Mouse (Mus musculus): ENCODE measurements at regions not wholly inside any gene's neighbourhood (a gene's known extent, or its start where the extent isn't known, plus 50 kb on each side); places are given as distances from the start of the nearest gene placed in this dataset.
"Not testable (repeated sequence)": the region's sequence is repeated elsewhere in the genome, so short reads cannot be mapped to it uniquely, and the experiment has no call there.

DNA sequence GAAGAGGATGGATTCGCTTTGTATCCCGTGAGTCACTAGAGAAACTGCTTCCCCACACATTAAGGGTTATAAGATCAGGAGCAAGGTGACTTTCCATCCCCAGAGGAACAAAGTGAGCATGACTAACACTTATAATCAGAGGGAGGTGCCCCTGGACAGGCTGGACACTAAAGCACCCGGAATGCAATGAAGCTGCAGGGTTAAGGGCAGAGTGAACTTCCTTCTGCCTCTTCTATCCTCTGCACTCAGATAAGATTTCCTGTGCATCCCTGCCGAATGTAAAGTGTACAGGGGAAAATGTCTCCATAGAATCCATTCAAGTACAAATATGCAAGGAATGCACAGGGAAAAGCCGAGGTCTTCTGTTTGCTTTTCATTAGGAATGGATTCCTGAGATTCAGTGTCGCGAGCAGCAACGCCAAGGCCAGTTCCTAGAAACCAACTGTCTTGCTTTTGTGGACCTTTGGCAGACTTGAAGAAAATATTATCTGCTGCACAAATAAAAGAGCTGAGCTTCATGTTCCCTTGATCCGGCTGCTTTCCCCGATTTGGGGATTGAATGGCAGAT, 58.5 kb upstream of the Fbxl7 start:
- no peak for DNase-seq (ENCODE audit: low spot score)

DNA sequence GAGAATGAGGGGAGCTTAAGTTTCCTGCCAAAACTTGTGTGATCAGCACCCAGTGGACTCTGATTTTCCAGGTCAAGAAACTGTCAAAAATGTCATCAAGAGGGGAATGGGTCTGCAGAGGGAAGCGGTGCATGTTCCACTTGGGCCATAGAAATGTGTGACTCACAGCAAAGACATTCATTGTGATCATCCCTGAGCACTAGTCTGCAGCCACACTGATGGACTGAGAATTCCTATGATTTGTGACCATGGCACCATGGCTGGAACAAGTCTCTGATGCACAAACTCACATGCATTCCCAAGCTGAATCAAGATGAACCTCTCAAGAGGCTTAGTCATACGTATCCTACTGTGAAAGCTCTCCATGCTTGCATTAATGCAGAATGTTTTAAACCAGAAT, 63.6 kb upstream of the Fbxl7 start:
- no peak for DNase-seq (ENCODE audit: low spot score)

DNA sequence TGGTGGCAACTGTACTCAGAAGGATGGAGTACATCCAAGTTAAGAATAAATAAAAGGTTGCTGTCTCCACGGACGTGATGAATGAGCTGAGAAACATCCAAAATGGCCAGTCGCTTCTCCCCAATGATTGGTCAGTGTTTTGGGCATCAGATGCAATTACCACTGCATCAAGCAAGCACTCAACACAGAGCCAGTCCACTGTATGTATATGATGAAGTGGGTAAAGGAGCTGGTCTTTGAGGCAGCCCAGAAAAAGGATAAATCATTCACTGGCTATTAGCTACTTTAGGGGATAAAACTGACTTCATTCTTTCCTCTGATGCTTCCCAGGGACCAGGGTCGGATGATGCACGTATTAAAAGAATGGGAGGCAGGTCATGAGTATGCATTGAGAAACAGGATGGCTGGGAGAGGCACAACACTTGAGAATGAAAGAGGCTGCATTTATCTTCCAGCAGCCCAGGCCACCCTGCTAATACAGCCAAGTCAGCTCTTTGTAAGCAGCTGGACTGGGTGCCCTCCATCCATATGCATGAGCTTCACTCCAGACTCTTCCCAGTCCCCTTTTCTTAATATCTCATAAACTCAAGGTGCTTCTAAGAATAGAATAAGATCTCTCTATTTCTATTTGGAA, 73.1 kb upstream of the Fbxl7 start:
- no peak for DNase-seq (ENCODE audit: low spot score)

DNA sequence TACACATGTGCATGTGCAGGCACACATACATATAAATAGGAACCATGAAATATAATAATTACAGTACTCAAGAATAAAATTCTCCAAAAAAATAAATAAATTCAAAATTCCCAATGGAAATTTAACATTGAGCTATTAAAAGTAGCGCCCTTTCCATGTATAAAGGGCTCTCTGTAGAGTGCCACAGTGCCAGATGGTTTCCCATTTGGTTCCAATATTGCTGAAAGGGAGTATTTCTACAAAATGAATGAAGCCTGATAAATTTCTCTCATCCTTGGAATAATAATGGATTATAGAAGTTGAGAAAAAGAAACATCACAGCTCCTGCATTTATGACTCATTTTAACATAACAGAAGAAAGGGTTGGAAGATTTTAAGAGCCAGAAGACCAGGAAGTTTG, 75.4 kb upstream of the Fbxl7 start:
- no peak for DNase-seq (ENCODE audit: low spot score)

DNA sequence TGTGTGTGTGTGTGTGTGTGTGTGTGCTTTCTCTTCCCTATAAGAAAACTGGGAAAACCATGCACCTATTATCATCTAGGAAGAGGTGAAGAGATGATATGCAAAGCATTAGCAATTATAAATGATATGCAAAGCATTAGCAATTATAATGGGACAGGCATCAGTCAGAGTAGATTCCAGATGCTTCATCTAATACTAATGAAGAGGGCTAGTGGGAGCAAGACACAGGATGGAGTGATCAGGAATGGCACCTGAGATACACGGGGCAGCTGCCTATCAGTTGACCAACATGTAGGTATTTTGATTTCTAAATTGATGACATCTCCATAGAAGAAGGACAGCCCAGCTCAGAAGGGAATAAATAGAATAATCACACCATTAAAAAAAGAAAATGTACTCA, 97.7 kb upstream of the Fbxl7 start:
- no peak for DNase-seq (ENCODE audit: low spot score)

DNA sequence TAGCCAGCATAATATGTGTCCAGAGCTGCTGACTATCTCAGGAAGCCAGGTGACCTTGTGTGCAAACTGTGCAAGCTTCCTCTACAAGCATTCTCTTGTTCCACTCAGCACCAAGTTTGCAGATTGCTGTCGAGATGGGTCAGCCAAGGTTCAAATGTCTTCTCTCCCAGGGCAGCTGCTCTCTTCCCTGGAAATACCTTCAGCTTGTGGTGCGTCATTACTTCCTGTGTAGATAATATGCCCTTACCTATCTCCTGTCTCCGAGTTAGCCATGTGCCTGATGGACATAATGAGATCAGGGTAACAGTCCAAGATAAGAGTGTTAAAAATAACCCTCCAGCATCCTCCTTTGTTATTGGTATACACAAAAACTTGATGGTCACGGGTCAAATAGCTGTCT, 113.7 kb upstream of the Fbxl7 start:
- no peak for DNase-seq (ENCODE audit: low spot score)

DNA sequence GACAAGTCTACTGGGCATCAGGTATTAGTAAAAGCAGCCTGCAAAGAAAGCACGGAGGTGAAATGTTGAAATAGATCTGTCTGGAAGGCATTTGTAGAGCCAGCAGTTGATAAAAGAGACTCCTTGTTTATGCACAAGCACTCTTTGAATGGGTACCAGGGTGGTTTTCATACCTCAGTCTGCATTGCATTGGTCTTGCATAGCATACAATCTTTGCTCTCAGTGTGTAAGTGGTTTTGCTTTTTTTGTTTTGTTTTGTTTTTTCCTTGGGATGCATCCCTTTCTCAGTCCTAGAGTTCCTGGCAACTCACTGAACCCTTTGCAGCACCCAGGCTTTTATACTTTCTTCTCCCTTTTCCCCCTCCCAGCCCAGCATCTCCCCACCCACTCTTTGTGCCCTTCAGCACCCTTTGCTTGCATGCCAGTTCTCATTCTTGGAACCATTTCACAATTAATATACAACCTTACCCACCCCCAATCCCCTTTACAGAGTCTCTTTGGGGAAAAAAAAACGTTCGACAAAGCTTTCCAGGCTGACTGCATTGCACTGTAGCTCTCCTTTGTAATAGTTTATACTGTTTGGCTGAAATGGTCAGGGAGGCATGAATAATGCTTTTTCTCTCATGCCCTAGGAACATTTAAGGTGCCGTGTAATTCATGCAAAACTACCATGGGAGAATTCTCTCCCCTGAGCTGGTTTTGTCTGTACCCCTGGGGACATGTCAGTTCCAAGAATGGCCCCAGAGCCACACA, 118.7 kb upstream of the Fbxl7 start:
- DNase-seq (ENCODE audit: low spot score) = no peak

DNA sequence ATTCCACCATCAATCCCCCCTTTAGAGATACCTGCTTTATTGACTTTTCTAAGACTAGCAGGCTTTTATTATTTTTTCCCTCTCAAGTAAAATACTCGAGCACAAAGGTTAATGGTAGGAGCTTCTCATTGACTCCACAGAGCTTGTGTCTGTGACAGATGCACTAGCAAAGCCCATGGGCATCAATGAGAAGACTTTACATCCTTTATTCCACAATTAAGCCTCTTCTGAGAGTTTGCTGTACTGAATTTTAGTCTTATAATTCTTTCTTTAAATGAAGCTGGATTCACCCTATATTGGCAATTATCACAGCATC, 119.2 kb upstream of the Fbxl7 start:
- DNase-seq (ENCODE audit: low spot score) = no peak

DNA sequence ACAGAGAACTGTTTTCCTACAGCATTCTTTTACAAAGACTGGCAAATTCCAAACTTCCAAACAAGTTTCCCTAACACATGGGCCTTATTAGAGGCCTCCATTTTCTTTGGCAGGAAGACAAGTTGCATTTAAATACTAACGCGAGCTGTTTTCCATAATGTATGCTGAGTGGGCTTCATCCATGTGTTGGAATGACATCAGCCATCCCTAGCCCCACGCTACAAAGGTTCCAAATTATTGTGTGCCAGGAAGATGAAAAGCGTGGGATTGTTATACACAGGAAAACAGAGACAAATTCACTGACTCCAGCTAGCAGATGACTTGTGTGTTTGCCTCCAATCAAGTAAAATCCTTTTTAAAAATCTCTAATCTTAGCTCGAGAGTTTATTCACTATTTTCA, 125.1 kb upstream of the Fbxl7 start:
- no peak for DNase-seq (ENCODE audit: low spot score)

DNA sequence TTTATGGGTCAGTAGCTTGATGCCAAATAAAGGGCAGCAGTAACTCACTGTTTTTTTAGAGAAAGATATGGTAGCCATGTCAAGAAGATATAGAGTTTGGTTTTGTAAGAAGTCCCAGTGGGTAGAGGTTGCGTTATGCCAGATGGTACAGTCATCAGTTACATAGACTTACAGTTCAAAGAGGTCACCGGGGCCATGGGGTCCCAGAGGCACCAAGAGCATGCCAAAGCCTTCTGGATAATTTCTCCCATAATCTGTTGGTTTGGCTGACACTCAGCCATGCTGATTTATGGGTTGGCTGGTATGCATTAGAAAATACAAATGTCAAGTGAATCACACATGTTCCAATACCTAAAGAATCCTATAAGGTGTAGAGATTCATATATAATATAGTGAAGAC, 137.9 kb upstream of the Fbxl7 start:
- no peak for DNase-seq (ENCODE audit: low spot score)

DNA sequence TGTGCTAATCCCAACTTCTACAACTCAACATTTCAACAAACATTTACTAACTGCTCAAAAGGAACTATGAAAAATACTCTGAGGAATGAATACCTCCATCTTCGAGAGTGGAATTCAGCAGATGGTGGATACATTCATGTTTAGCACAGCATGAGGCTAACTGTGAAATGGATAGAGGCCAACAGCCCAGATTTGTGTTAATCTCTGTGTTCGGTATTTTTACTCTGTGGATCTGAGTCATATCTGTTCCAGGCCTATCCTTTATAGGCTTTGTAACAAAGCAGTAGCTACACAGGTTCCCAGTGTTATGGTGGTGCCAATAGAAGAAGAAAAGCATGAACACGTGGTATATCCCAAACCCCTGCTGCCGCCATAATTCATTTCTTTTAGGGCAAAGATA, 148.4 kb upstream of the Fbxl7 start:
- no peak for DNase-seq (ENCODE audit: low spot score)

DNA sequence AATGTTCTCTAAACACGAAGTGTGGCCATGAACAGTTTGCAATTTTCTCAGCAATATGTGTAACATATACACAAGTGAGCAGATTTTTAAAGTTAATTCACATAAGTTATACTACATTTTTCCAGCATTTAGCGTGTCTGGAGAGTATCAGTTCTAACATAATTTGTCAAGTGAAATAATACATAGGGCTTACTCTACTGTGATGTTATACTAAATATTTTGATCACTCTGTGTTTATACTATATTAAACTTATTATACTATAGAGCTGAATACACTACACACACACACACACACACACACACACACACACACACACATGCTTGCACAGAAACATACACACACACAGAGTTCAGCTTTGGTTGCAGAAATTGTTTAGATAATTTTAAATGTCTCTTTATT, 155.3 kb upstream of the Fbxl7 start:
- no peak for DNase-seq (ENCODE audit: low spot score)

DNA sequence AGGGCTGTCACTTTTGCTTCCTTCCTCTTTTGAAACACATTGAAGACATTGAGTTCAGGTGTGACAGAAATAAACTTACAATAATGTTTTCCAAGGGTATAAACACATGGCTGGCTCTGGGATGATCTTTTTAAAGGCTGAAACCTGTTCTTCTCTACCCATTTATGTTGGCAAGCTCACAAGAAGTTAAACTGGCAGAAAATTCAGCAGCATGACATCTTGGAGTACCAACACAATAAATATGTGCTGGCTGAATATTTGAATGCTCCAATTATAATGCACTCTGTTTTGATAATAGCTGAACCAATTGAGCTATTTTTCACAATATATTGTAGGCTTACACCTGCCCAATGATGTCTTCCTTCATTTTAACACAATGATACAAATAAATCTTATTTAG, 168.1 kb upstream of the Fbxl7 start:
- DNase-seq (ENCODE audit: low spot score) = no peak

DNA sequence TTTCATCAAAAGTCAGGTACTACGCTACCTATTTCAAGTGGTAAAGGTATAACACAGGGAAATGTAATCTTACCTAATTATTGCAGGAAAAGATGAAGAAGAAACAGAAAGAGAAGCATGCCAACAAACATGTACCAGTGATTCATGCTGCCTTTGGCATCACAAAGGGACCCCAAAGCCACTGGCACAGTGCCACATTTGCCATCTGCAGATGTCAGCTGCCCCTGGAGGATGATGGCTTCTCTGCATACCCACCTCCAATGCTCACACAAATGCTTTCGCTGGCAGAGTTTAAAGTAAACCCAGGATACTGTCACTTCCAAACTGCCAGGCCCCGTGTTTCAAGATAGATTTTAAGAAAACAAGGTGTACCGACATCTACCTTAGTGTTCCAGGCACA, 168.6 kb upstream of the Fbxl7 start:
- DNase-seq (ENCODE audit: low spot score) = no peak

DNA sequence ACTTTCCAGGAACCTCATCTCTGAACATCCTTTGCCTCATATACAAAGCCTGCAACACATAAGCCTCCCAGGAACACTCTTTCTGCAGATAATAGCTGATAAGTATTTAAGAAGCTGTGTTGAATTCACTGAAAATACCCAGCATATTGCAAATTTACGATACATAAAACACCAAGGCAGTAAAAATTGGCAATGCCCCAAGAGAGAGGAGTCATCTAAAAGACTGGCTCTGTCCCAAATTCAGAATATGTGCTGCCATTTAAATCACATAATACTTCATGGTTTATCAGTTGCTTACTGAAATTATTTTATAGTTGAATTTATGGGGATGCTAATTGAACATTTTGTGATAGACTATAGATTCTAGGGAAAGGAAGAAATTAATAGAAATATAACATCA, 172.3 kb upstream of the Fbxl7 start:
- no peak for DNase-seq (ENCODE audit: low spot score)

DNA sequence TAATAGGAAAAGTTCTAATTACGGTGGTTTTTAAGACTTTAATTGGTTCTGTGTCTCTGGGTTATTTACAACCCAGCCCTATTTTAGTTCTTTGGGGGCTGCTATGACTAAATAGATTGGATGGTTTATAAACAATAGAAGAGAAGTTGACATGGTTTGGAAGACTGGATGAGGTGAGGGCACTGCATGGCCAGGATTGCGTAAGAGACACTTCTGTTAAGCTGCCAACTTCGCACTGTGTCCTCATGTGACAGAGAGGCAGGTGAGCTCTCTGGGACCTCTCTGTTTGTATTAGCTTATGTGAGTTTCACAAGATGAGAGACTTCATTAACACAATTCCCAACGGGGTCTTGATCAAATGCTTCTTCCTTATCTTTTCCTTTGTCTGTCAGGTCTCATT, 182.5 kb upstream of the Fbxl7 start:
- DNase-seq (ENCODE audit: low spot score) = no peak

DNA sequence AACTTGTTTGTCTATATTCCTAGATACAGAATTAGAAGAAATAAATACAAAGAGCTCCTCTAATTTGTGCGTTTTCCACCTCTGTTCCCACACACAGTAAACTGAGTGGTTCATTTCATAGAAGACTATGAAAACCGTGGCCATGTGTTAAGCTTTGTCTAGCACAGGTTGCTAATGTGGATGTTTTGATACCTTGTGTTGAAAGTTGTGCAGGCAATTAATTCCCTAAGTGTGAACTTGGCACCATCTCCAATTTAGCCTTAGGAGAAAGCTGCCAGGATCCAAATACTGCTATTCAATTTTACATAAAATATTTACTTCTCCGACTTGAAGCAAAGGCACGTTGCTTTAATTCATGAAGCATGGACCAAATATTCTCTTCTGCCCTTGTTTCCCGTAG, 187.4 kb upstream of the Fbxl7 start:
- no peak for DNase-seq (ENCODE audit: low spot score)

DNA sequence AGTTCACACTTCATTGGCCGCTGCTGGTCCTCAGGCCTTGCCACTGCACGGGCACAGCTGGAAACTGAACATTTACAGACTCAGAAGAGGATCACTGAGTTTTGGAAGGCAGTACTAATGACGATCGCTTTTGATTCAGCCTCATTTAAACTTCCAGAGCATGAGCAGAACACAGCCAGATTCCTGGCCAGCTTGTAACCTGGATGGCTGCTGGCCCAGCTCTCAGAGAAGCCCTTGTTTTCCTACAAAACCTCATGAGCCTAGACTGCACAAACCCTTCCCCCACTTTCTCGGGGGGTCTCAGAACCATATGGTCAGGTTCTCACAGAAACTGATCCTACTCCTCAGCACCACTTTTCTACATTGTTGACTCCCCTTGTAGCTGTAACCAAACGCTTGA, 188.2 kb upstream of the Fbxl7 start:
- DNase-seq (ENCODE audit: low spot score) = no peak

DNA sequence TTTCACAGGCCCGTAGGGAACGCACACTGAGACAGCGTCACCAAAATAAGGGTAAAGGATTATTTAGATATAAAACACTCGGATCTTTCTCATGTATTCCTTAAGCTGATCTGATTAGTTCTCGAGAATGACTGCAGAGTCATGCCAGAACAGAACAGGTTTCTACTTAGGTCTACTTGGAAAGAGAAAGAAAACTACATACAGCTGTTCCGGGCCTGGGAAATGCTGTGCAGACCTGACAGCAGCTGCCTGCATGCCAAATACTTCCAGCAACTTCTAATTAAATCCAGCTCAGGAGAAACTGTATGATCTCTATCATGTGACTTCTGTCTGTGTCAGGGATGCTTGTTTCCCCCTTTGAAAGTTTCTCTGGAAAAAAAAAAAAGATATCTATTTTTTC, 193.8 kb upstream of the Fbxl7 start:
- no peak for DNase-seq (ENCODE audit: low spot score)

DNA sequence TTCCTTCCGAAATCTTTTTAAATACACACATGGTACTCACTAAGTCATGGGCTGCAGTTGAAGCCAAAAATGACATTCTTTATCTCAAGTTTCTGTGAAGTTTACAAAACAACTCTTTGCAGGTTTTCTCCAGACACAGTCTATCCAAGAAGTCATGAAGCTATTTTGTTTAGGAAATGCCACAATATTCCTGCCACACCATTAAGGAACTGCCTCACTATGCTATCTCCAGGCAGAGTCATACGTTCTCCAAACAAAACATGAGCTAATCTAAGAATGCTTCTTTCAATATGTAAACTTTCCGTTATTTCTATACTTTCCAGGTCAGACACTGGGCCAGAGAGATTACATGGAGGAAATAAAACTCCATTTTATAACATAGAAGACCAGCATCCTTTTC, 198.7 kb upstream of the Fbxl7 start:
- DNase-seq (ENCODE audit: low spot score) = no peak

DNA sequence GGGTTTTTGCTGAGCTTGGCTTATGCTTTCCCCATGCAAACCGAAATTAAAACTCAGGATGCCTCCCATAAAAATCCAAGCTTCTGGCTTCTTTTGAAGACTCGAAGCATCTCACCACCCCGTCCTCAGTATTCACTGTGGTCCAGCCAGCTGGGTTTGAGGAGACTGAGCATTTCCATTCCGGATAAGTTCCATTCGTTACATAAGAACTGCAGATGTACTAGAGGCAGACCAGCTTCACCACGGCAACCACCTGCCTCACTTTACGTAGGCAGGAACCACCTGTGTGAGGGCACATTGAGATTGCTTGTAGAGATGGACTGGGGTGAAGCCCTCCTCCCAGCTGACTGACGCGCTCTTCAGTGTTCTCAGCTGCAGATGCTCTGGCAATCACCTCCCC, 199.9 kb upstream of the Fbxl7 start:
- DNase-seq (ENCODE audit: low spot score) = no peak

DNA sequence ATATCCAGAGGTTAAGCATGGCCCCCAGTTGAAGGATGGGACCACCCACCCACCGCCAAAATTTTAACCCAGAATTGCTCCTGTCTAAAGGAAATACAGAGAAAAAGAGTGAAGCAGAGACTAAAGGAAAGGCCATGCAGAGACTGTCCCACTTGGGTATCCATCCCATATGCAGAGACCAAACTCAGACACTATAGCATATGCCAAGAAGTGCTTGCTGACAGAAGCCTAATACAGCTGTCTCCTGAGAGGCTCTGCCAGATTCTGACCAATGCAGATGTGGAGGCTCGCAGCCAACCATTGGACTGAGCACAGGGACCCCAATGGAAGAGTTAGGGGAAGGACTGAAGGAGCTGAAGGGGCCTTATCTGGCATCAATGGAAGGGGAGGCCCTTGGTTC, 206.2 kb upstream of the Fbxl7 start:
- not testable (repeated sequence) for DNase-seq (ENCODE audit: low spot score)

DNA sequence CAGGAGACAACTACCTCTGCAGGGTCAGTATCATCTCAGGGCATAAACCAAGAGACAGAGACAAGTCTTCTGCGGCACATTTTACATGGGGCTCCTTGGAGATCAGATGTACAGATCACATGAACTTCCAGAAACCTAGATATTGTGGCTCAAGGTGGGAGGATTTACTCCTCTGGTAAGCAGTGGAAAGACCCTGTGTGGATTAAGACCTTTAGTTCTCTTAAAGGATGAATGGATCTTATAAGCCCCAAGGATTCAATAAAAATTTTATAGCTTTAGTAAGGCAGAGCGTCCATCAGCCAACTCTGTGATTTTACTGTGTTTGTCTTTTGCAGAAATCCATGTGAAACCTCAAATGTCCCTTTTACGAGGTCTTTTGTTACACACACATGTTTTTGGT, 213.8 kb upstream of the Fbxl7 start:
- DNase-seq (ENCODE audit: low spot score) = no peak

DNA sequence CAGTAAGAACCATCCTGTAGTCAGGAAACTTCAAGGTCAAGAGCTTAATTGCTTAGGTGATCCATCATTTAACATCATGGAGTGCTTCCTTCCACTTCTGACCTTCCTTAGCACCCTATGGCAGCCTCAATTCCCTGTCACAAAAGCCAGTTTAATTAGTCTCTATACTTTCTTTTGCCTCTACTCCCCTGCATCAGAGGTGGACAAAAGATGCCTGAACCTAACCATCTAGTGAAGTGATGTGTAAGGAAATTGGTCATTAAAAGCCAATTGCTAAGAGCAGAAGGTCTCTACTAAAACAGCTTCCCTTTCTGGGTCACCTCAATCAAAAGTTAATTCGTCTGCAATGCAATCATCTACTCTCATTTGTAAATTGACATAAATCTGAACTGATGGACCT, 234.3 kb upstream of the Fbxl7 start:
- DNase-seq (ENCODE audit: low spot score) = no peak

Data from testis, postnatal 14 days (tissue).